Mouse (Mus musculus) megakaryocyte, embryonic 14.5 days (primary cell): Measurements from ENCODE around the gene Cdc16.

ENCODE experiments used
- FLI1 ChIP-seq: IDR thresholded peaks from 2 replicates; pipeline ENCODE4 v1.6.1; 2012; ENCODE audit warnings: low read length, inconsistent platforms, mixed read lengths
- GATA1 ChIP-seq: IDR thresholded peaks from 3 replicates; pipeline ENCODE4 v1.6.1; 2012; ENCODE audit warnings: mixed read lengths, low read length, inconsistent platforms, borderline replicate concordance

DNA sequence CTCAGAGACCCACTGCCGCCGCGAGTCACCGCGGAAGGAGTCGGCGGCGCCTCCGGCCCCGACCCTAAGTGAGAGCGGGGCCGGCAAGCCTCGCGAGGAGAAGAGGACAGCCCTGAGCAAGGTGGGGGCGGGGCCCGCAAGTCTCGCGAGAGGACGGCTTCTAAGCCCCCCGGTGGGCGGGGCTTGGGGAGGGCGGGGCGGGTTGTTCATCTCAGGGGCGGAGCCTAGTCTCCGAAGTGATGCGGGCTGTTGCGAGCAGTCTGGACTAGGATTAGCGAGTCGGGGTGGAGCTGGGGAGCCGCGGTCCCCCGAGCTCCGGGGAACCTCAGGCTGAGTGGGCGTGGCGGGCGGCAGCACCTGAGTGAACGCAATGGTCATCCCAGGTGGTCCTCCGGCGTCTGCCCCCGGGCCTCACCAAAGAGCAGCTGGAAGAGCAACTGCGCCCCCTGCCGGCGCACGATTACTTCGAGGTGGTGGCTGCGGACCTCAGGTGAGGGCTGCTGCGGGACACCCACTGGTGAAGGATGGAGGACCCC is 28.4 kb downstream of the Cdc16 start:
- TF ChIP-seq GATA1 (no peak), FLI1 (no peak)
